Mouse (Mus musculus) gastrocnemius, postnatal 14 days (tissue): ENCODE data around the gene Gfod1. TPM values are rescaled to one million over a fixed set of nuclear protein-coding genes. Genes with fewer than 3 reads are reported as not detected.
A peak's percentile ranks its signal among the peaks of the same experiment; 100 is the strongest.

ENCODE experiments used
- DNase-seq: peaks from one replicate; pipeline ENCODE4 v3.0.0; 2021; ENCODE audit warnings: mixed read lengths
- intact Hi-C: fragments of 180-260 bp; cut with DNase I; formaldehyde crosslinking; loops from one replicate; pipeline ENCODE4 v1.15.1; 2025; ENCODE audit warnings: low total_unique reads
- long read RNA-seq, 2 experiments: library from polyadenylated mRNA; stranded (forward); transcript quantifications; one replicate each; pipeline ENCODE4 v2.0.0; 2021
- total RNA-seq, 2 experiments: library from RNA; stranded (reverse); gene quantifications; 2 replicates each; pipeline ENCODE4 v1.2.3; 2021

Gfod1 gene
- 1 to 10 TPM; 5.2 to 5.3 TPM for total RNA-seq
- long read RNA-seq, experiment 1, partial matches to known transcripts = 0 of 6 reads
- long read RNA-seq, experiment 1, other reads (novel, unspliced or antisense) = 4 of 6 reads
- long read RNA-seq, experiment 2, partial matches to known transcripts = 0 of 3 reads
- long read RNA-seq, experiment 2, other reads (novel, unspliced or antisense) = 1 of 3 reads

DNA sequence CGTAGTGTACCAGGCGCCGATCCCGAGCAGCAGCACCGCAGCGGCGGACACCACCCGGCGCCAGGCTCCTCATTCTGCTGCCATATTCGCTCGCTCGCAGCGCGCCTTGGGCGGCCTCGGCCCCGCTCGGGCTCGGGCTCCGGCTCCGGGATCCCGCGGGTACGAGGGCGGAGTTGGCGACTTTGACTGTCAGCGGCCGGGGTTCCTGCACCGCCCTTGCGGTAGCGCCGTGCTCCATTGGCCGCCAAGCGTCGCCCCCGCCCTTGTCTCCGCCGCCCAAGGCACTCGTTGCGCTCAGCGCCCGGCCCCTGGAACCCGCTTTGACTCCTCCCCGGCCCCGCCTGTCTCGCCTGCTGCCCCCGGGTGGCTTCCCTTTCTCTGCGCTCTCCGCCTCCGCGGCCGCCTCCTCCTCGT, at the start of gene Gfod1:
TSS of gene Gfod1 (minus strand) at position 155 of the 414 bp plus-strand sequence.
- intact Hi-C loops = no loop called here
- DNase-seq = peak; percentile 98

DNA sequence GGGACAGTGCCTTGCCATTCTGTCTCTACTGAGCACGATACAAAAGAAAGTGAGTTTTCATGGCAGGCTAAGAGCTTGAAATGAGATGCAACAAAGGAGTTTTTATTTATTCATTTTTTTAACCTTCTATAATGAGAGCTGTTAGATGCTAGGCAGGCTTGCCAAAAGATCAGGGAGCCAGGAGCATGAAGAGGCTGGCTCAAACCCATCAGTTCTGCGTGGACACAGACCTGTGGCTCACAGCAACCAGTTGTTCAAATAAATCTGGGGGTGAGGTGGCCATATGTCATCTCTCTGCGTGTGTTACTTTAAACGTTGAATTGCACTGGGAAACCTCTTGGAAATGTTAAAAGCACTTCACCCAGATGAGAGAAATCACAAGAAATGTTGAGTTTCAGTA, 49.4 kb upstream of the Gfod1 start:
- DNase-seq = no peak
- intact Hi-C loops = no loop called here

DNA sequence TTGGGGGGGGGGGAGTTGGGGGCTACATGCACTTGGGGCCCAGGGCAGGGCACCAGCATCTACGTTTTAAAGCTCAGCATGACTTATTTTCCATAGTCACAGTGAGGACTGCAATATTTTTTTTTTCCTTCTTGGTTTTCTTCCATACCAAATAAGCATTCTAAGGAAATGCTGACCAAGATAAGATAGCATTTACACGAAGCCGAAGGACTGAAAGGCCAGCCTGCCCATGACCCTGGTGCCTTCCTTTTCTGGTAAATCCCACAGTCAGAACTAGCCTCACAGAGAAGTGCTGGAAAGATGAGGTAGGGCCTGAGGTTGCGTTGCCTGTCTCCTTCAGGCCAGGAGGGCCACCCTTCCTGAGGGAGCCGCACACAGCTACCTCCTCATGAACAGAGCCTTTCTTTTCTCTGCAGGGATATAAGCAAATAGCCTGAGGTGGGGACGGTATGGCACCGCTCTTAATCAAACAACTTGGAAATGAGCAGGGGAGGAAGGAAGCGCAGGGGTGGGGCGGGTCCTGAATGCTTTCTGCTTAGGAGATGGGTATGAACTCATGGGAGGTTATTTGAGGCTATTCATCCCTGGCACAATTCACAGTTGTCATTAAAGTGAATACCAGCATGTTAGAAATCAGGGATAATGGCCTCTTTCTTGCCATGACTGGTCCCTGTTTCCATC, 46.7 kb upstream of the Gfod1 start:
- intact Hi-C loops = no loop called here

GRCm38 (mm10) chr13:43349376-43349775, 45.4 kb upstream of the Gfod1 start:
- intact Hi-C loops = no loop called here
- DNase-seq = no peak

More for the DNA sequence above, 46.7 kb upstream of the Gfod1 start:
- no peak for DNase-seq

DNA sequence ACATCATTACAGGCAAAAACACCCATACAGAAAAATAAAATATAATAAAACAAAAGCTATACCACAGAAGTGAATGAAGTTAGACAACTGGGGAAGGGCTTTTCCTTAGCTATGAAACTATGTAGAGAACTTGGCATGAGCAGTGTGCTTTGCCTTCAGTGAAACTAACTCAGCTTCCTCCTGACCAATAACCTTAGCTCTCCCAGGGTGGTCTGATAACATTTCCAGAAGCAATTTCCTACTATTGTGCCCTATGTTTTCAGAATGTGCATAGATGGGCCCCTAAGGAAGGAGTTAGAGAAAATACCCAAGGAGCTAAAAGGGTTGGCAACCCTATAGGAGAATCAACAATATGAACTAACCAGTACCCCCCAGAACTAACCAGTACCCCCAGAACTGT, 42.9 kb upstream of the Gfod1 start:
- intact Hi-C loops = no loop called here
- DNase-seq = no peak

DNA sequence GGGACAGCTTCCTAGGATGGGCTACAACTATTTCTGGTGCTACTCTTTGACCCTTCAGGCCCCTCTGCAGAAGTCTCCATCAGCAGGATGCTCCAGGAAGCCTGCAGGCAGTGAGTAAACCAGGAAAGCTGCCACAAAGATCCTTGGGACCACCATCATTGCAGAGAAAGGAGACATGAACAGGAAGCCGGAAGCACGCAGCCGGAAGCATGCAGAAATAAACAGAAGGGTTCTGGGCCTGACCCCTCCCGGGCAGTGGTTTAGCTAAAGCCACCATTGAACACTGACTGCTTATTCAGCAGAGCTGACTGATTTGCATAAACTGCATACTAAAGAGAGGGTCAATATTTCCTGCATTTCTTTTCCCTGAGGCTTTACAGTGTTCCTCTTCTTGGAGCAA, 34.7 kb upstream of the Gfod1 start:
- no peak for DNase-seq
- intact Hi-C loops = no loop called here

- DNase-seq = no peak
- intact Hi-C loops = no loop called here
These were observed 34.0 kb upstream of the Gfod1 start for GRCm38 (mm10) chr13:43338001-43338400.

DNA sequence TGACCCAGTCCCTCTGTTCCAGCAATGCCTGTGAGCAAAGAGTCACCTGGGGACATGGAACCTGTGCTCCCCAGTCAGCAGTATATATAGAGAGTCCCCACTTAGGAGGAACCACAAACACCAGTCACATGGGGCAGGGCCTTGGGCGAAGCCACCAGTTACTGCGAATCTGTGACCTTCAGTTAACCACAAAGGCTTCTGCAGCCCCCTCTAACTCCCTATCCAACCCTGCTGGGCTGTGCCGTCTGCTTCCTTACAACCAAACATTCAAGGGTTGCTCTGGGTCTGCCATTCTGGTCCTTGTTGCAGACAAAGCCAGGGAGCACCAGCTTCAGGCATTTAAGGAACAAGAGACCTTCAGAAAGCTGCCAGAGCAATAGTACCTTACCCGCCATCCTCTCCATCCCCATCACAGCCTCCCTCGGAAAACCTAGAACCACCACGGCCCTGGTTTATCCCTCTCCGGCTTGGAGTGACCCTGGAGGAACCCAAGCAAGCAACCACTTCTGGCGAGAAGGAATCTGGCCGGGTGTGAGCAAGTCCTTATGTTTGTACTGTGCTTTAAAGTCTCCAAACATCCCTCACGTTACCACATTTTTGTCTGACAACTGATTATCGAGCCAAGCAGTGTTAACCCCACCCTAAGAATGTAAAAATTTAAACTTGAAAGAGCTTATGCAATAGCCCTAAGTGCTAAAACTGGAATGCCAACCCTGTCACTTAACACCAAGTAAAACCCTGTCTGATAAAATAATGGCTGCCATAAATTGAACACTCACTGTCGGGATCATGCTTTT, 32.7 kb upstream of the Gfod1 start:
- no peak for DNase-seq
- intact Hi-C loops = no loop called here

- DNase-seq = peak; percentile 27
- intact Hi-C loops = no loop called here
These were observed 28.6 kb upstream of the Gfod1 start for GRCm38 (mm10) chr13:43332591-43332990.

- intact Hi-C loops = no loop called here
- DNase-seq = no peak
These were observed 27.9 kb upstream of the Gfod1 start for GRCm38 (mm10) chr13:43331721-43332444.

DNA sequence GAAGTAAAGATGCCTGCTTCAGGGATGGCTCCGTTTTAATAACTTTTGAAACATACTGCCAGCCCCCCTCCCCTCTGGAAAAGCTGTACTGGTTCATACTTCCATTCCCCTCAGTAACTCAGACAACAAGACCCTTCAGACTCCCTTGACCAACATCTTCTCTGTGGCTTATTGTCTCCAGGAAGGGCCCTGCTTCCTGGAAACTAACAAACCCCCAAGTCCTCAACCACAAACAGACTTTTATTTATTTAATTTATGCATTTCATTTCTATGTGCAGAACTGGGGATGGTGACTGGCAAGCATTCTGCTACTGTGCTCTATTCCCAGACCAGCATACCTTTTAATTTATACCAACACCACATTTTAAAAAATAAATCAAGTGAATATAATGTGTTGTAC, 21.5 kb upstream of the Gfod1 start:
- intact Hi-C loops = no loop called here
- DNase-seq = no peak

GRCm38 (mm10) chr13:43321492-43321891, 17.5 kb upstream of the Gfod1 start:
- no peak for DNase-seq
- intact Hi-C loops = no loop called here

- DNase-seq = no peak
- intact Hi-C loops = no loop called here
These were observed 15.4 kb upstream of the Gfod1 start for GRCm38 (mm10) chr13:43319396-43319795.

- DNase-seq = no peak
- intact Hi-C loops = no loop called here
These were observed 13.4 kb upstream of the Gfod1 start for GRCm38 (mm10) chr13:43317411-43317810.

GRCm38 (mm10) chr13:43305181-43305924, 1.4 kb upstream of the Gfod1 start:
- DNase-seq = no peak
- intact Hi-C loops = no loop called here

GRCm38 (mm10) chr13:43304700-43305099, 728 bp upstream of the Gfod1 start:
- peak; percentile 49 for DNase-seq
- intact Hi-C loops = no loop called here

DNA sequence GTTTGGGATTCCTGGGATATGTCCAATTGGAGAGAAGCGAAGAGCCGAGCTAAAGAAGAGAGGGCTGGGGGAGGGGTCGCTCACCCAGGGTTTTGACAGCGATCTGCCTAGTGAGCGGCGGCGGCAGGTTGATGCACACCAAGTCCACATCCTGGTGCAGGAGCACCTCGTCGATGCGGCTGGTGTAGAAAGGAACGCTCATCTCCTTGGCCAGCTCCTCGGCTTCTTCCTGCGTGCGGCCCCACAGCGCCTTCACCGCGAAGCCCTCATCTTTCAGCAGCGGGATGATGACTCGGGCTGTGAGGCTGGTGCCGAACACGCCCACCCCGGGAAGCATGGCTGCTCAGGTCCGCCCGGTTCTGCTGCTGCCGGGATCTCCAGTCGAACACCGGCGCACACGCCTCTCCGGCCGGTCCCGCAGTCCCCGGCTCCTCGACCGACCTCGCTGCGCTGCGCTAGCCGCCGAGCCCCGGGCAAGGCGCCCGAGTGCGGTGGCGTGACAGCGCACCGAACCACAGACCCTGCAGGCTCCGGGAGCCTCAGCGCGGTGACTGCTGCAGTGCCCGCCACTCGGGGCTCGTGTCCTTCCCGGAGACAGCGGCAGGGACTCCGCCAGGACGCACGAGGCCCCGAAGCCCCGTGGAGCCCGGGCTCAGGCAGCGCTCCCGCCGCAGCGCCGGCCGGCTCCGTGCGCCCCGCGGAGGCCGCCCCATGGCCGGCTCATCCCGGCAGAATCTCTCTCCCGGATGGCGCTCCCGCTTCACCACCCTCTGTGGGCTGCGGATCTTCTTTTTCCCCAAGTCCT, 609 bp downstream of the Gfod1 start:
- intact Hi-C loops = no loop called here
- DNase-seq = peak; percentile 39

DNA sequence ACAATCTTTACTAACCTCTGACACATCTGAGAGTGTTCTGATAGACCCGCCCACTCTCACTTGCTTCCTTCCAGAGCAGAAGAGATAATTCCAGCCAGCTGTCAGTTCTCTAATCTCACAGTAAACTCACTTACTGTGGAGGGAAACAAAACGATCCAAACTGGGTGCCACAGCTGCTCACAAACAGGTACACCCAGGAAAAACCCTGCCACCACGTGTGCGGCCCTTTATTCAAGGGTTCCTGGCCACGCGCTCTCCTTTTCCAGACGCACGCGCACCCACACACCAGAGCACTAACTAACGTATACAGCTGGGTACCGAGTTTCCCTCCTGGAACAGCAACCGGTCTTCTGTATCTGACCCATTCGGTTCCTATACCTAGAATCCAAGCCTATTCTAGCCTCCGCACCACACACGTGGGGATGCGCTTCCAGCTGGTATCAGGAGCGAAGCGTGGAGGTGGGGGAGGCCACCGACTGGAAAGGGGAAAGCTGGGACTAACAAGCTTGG, 1.3 kb downstream of the Gfod1 start:
- intact Hi-C loops = no loop called here
- no peak for DNase-seq
